Mouse (Mus musculus): ENCODE measurements around the gene Rasl10a. TPM values are rescaled to one million over a fixed set of nuclear protein-coding genes. Genes with fewer than 3 reads are reported as not detected.

Gene Rasl10a
- total and polyA plus RNA-seq, 3 experiments = 5.0 to 8.1 (median 5.4) TPM

DNA sequence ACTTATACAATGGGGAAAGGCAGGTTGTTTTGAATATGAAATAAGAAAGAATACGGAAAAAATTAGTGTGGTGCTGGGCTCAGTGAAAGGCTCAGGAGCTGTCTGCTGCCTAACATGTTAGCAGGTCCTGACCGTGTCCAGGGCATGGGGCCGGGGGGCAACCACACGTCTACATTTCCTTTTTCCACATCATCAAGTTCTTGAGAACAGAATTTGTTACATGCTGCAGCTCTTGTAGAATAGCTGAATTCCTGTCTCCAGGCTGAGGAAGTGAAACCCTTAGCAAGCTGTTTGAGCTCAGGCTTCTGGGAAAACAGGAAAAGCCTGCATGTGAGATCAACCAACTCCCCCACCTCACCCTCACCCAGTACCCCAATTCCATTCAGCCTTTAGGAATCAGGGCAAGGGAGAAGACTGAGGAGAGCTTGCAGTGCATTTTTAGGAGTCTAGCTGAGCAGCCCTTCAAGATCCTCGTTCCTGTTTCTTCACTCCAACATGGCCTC lies 45.7 kb upstream of the Rasl10a start:
- WGBS = 51% methylated on average over 5 of the region's 5 CpGs
- TF ChIP-seq EP300 (IDR thresholded peaks at IDR 0.05; ENCODE audit: insufficient read depth, low read depth, low read length) (peak; percentile 49; the same call in 1 of the 2 replicates), POLR2A (IDR thresholded peaks at IDR 0.05; ENCODE audit: insufficient read depth, low read depth, low read length) (no peak)
- Histone ChIP-seq H3K4me1 (ENCODE audit: control insufficient read depth, insufficient read depth, low read length) (peaks cover 1% of the 10 kb centered on the region), H3K36me3 (ENCODE audit: control insufficient read depth, insufficient read depth, low read length) (peaks cover 3% of the 10 kb centered on the region), H3K27me3 (ENCODE audit: control insufficient read depth, insufficient read depth, low read length) (no peaks in the 10 kb centered on the region), H3K9ac (ENCODE audit: low read depth, low read length) (no peak overlapping the region), H3K4me3 (no peak overlapping the region), H3K79me2 (replicated peaks; ENCODE audit: control insufficient read depth, insufficient read depth, low read length) (no peaks in the 10 kb centered on the region), H3K27ac (peak overlapping the region; percentile 23; the same call in 1 of the 2 replicates)
- DNase-seq = peak in 1 of 2 experiments; percentile 39
- intact Hi-C loops (cut with DNase I) = no loop called here

DNA sequence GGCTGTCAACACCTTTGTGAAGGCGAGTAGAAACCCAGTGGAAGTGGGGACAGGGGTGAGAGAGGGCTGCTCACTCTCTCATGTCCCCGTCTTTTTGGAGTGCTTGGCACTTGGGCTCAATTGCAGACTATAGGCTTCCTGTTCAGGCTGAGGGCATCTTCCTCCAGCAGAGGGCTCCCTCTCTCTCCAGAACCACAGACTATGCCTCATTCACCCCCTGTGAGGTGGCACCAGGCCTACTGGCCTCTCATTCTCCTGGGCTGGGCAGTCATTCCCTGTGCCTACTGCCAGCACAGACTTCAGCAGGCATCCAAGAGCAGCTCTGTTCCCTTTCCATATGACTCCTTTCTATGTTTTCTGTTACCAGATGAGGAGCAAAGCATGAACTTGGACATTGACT lies 42.2 kb upstream of the Rasl10a start:
- H3K27me3 ChIP-seq (ENCODE audit: control insufficient read depth, insufficient read depth, low read length) = no peaks in the 10 kb centered on the region
- peaks cover 1% of the 10 kb centered on the region for H3K4me1 ChIP-seq (ENCODE audit: control insufficient read depth, insufficient read depth, low read length)
- WGBS = 34% methylated on average over 2 of the region's 2 CpGs
- intact Hi-C loops (cut with DNase I) = loop anchor here (1.0 kb wide), 1 partner anchor 50 kb away; the partner anchor contains the start of gene Gas2l1
- TF ChIP-seq POLR2A (IDR thresholded peaks at IDR 0.05; ENCODE audit: insufficient read depth, low read depth, low read length) = no peak
- TF ChIP-seq CTCF (IDR thresholded peaks at IDR 0.05) = peak; percentile 86
- TF ChIP-seq EP300 (IDR thresholded peaks at IDR 0.05; ENCODE audit: insufficient read depth, low read depth, low read length) = 0 out of 2 replicates have a peak, but pooled peaks have one; percentile 68
- H3K9ac ChIP-seq (ENCODE audit: low read depth, low read length) = no peak overlapping the region
- H3K27ac ChIP-seq = no peak overlapping the region
- no peaks in the 10 kb centered on the region for H3K79me2 ChIP-seq (replicated peaks; ENCODE audit: control insufficient read depth, insufficient read depth, low read length)
- H3K4me3 ChIP-seq = no peak overlapping the region
- H3K36me3 ChIP-seq (ENCODE audit: control insufficient read depth, insufficient read depth, low read length) = peaks cover 3% of the 10 kb centered on the region
- peak; percentile 69 to 78 for DNase-seq

DNA sequence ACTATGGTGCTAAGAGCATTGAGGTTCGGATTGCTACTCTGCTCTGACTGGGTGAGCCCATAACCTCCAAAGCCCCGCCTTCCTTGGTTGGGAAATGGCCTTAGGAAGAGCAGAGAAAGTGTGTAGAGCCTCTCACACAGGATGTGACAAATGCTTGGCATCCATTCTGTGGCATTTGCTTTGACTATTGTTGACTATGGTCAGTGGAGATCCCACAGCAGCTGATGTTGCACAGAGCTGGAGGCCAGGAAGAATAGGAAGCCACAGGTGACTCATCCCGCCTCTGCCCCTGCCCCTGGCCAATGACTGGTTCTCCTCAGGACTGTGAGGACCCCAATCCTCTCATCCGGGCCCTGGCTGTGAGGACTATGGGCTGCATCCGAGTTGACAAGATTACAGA lies 41.6 kb upstream of the Rasl10a start:
- DNase-seq = no peak
- H3K27me3 ChIP-seq (ENCODE audit: control insufficient read depth, insufficient read depth, low read length) = no peaks in the 10 kb centered on the region
- no peak overlapping the region for H3K27ac ChIP-seq
- H3K79me2 ChIP-seq (replicated peaks; ENCODE audit: control insufficient read depth, insufficient read depth, low read length) = no peaks in the 10 kb centered on the region
- peaks cover 3% of the 10 kb centered on the region for H3K36me3 ChIP-seq (ENCODE audit: control insufficient read depth, insufficient read depth, low read length)
- no peak for TF ChIP-seq POLR2A (IDR thresholded peaks at IDR 0.05; ENCODE audit: insufficient read depth, low read depth, low read length)
- TF ChIP-seq EP300 (IDR thresholded peaks at IDR 0.05; ENCODE audit: insufficient read depth, low read depth, low read length) = no peak
- no peak for TF ChIP-seq CTCF (IDR thresholded peaks at IDR 0.05)
- H3K4me3 ChIP-seq = no peak overlapping the region
- H3K4me1 ChIP-seq (ENCODE audit: control insufficient read depth, insufficient read depth, low read length) = peaks cover 1% of the 10 kb centered on the region
- H3K9ac ChIP-seq (ENCODE audit: low read depth, low read length) = no peak overlapping the region
- intact Hi-C loops (cut with DNase I) = no loop called here
- WGBS = 88% methylated on average over 5 of the region's 5 CpGs

DNA sequence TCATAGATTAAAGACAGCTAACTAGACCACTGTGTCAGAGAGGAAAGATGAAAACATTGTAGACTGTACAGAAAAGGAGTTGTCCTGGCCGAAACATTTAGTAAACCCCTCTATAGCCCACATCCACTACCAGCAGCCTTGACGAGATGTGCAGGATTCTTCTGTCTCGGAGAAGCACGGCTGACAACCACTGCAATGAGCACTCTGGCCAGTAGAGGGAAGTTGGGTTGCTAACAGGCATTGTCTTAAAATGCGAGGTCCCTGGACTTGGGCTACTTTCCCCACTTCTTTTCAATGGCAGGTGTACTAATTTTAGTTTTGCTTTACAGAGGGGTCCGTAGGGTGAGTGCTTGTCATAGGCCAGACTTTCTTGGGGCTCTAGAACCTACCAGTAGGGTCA lies 40.4 kb upstream of the Rasl10a start:
- Histone ChIP-seq H3K4me1 (ENCODE audit: control insufficient read depth, insufficient read depth, low read length) (no peaks in the 10 kb centered on the region; the same call in 1 of the 2 replicates), H3K9ac (ENCODE audit: low read depth, low read length) (no peak overlapping the region), H3K27me3 (ENCODE audit: control insufficient read depth, insufficient read depth, low read length) (no peaks in the 10 kb centered on the region), H3K4me3 (no peak overlapping the region), H3K27ac (no peak overlapping the region), H3K36me3 (ENCODE audit: control insufficient read depth, insufficient read depth, low read length) (peaks cover 3% of the 10 kb centered on the region), H3K79me2 (replicated peaks; ENCODE audit: control insufficient read depth, insufficient read depth, low read length) (no peaks in the 10 kb centered on the region)
- no peak for DNase-seq
- no peak for TF ChIP-seq EP300 (IDR thresholded peaks at IDR 0.05; ENCODE audit: insufficient read depth, low read depth, low read length)
- TF ChIP-seq CTCF (IDR thresholded peaks at IDR 0.05) = peak; percentile 50
- intact Hi-C loops (cut with DNase I) = no loop called here
- WGBS = 57% methylated on average over 6 of the region's 6 CpGs

DNA sequence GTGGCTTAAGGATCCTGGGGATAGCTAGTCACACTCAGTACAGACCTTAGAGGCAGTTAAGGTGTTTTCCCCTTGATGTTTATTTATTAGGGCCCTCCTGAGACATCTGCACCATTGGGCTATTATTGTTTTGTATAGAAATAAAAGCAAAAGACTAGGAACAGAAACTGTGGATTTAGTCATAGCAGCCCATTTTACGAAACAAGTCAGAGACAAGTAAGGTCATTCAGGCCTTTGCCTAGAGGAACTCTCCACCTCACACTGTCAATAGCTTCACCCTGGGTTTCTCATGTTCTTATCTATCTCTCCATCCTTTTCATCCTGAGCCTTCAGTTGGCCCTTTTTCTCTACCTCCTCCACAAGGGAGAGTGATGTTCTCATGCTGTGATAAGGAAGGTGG lies 32.8 kb upstream of the Rasl10a start:
- Histone ChIP-seq H3K36me3 (ENCODE audit: control insufficient read depth, insufficient read depth, low read length) (no peaks in the 10 kb centered on the region), H3K9ac (ENCODE audit: low read depth, low read length) (no peak overlapping the region), H3K79me2 (replicated peaks; ENCODE audit: control insufficient read depth, insufficient read depth, low read length) (no peaks in the 10 kb centered on the region), H3K27ac (no peak overlapping the region), H3K4me3 (no peak overlapping the region), H3K27me3 (ENCODE audit: control insufficient read depth, insufficient read depth, low read length) (no peaks in the 10 kb centered on the region), H3K4me1 (ENCODE audit: control insufficient read depth, insufficient read depth, low read length) (no peaks in the 10 kb centered on the region)
- intact Hi-C loops (cut with DNase I) = no loop called here
- WGBS = 93% methylated on average over 1 of the region's 1 CpGs
- DNase-seq = no peak
- TF ChIP-seq POLR2A (IDR thresholded peaks at IDR 0.05; ENCODE audit: insufficient read depth, low read depth, low read length) (no peak), CTCF (IDR thresholded peaks at IDR 0.05) (no peak), EP300 (IDR thresholded peaks at IDR 0.05; ENCODE audit: insufficient read depth, low read depth, low read length) (no peak)

DNA sequence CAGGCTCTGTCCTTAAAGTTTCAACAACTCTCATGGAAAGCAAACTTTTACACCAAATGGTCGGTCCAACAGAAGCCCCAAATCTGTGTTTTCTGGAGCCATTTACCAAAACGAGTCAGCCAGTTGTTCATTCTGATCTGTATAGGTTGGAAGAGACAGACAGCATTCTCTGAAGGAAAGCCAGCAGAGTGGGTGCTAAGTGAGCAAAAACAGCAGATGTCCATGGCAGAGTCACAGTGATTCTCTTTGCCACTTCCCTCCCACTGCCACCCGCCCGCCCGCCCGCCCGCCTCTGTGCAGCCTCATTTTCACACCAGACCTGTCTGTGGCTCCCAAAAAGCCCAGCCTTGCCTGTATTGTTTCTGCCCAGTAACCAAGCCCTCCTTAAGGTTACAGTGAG lies 29.7 kb upstream of the Rasl10a start:
- DNase-seq = no peak
- H3K79me2 ChIP-seq (replicated peaks; ENCODE audit: control insufficient read depth, insufficient read depth, low read length) = no peaks in the 10 kb centered on the region
- no peak overlapping the region for H3K4me3 ChIP-seq
- no peaks in the 10 kb centered on the region for H3K36me3 ChIP-seq (ENCODE audit: control insufficient read depth, insufficient read depth, low read length)
- WGBS = 94% methylated on average over 7 of the region's 7 CpGs
- no peaks in the 10 kb centered on the region for H3K27me3 ChIP-seq (ENCODE audit: control insufficient read depth, insufficient read depth, low read length)
- intact Hi-C loops (cut with DNase I) = no loop called here
- H3K27ac ChIP-seq = no peak overlapping the region
- H3K9ac ChIP-seq (ENCODE audit: low read depth, low read length) = no peak overlapping the region
- H3K4me1 ChIP-seq (ENCODE audit: control insufficient read depth, insufficient read depth, low read length) = no peaks in the 10 kb centered on the region; the same call in 1 of the 2 replicates
- no peak for TF ChIP-seq POLR2A (IDR thresholded peaks at IDR 0.05; ENCODE audit: insufficient read depth, low read depth, low read length)
- TF ChIP-seq CTCF (IDR thresholded peaks at IDR 0.05) = no peak
- no peak for TF ChIP-seq EP300 (IDR thresholded peaks at IDR 0.05; ENCODE audit: insufficient read depth, low read depth, low read length)
